Mouse (Mus musculus) liver, postnatal 0 days (tissue): ENCODE measurements at regions not wholly inside any gene's neighbourhood (a gene's known extent, or its start where the extent isn't known, plus 50 kb on each side); places are given as distances from the start of the nearest gene placed in this dataset.

Experiments
- ATAC-seq: fragments of 200-750 bp; cut with Nextera tagmentation; 2 replicates; pipeline ENCODE4 v1.8.0; 2017; ENCODE audit warnings: mild to moderate bottlenecking, moderate library complexity
- DNase-seq: peaks from one replicate; pipeline ENCODE4 v3.0.0-alpha.2; 2016
- H3K27ac ChIP-seq: fragments of 300-500 bp; sonication (generic); 2 replicates; pipeline ENCODE4 v1.5.1; 2014; ENCODE audit warnings: antibody characterized with exemption, moderate library complexity, mild to moderate bottlenecking, low read depth
- H3K27me3 ChIP-seq: fragments of 300-500 bp; sonication (generic); 2 replicates; pipeline ENCODE4 v1.6.1; 2014; ENCODE audit warnings: low read length, control low read depth, mixed read lengths; ENCODE audit not compliant: insufficient read depth
- H3K36me3 ChIP-seq: fragments of 300-500 bp; sonication (generic); replicated peaks from 2 replicates; pipeline ENCODE4 v1.6.1; 2014; ENCODE audit warnings: mild to moderate bottlenecking, control low read depth, low read length, moderate library complexity, mixed read lengths; ENCODE audit not compliant: insufficient read depth
- H3K4me1 ChIP-seq: fragments of 300-500 bp; sonication (generic); 2 replicates; pipeline ENCODE4 v1.6.1; 2014; ENCODE audit warnings: antibody characterized with exemption, mild to moderate bottlenecking, control low read depth; ENCODE audit not compliant: insufficient read depth
- H3K4me2 ChIP-seq: fragments of 300-500 bp; sonication (generic); 2 replicates; pipeline ENCODE4 v1.6.1; 2014; ENCODE audit warnings: low read depth, mild to moderate bottlenecking, low read length, moderate library complexity, mixed read lengths
- H3K4me3 ChIP-seq: fragments of 300-500 bp; sonication (generic); 2 replicates; pipeline ENCODE4 v1.5.1; 2014; ENCODE audit warnings: low read depth, low read length
- H3K9ac ChIP-seq: fragments of 300-500 bp; sonication (generic); replicated peaks from 2 replicates; pipeline ENCODE4 v1.6.1; 2014; ENCODE audit warnings: mild to moderate bottlenecking, moderate library complexity
- H3K9me3 ChIP-seq: fragments of 300-500 bp; sonication (generic); 2 replicates; pipeline ENCODE4 v1.6.1; 2016; ENCODE audit warnings: mild to moderate bottlenecking, control low read depth, low read length, mixed read lengths
- CTCF ChIP-seq: sonication (generic); IDR thresholded peaks from 2 replicates; pipeline ENCODE4 v1.5.1; 2016; ENCODE audit warnings: antibody characterized with exemption, low read depth
- EP300 ChIP-seq: IDR thresholded peaks from 2 replicates; pipeline ENCODE4 v1.6.1; 2016; ENCODE audit warnings: antibody characterized with exemption, low read depth, mild to moderate bottlenecking
- WGBS: fragments of 180-500 bp; shearing (Covaris S2); extraction: QIAGEN DNeasy Blood & Tissue Kit; methylation state at CpG from one replicate; pipeline ENCODE4 v1.1.7; 2014; ENCODE audit not compliant: insufficient replicate concordance; 5-methylcytosine and 5-hydroxymethylcytosine counted together

DNA sequence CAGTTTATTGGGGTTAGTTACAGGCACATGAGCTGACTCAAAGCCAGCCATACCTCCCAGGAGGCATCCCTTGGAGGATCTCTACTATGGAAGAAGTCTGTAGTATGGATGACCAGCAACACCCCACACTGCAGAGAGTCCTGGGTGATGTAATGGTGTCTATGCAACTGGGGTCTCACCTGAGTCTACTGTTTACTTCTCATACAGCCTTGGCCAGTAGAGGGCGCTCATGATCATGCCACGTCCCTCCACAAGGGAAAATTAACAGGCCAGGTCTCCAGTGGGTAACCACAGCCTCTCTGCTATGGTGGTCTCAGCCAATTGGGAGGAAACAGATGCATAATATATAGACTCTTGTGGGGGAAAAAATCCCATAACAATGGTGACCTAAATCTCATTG is 111.7 kb downstream of the Cdh26 start:
- Histone ChIP-seq H3K4me3 (no peak overlapping the region), H3K4me2 (no peak overlapping the region), H3K27me3 (no peaks in the 10 kb centered on the region), H3K36me3 (no peaks in the 10 kb centered on the region), H3K27ac (no peak overlapping the region), H3K9ac (no peak overlapping the region), H3K9me3 (no peaks in the 10 kb centered on the region), H3K4me1 (no peaks in the 10 kb centered on the region)
- DNase-seq (peak; percentile 60), ATAC-seq (no peak)
- TF ChIP-seq CTCF = peak; percentile 78
- TF ChIP-seq EP300 = no peak
- 14% methylated on average over 2 of the region's 2 CpGs for WGBS

DNA sequence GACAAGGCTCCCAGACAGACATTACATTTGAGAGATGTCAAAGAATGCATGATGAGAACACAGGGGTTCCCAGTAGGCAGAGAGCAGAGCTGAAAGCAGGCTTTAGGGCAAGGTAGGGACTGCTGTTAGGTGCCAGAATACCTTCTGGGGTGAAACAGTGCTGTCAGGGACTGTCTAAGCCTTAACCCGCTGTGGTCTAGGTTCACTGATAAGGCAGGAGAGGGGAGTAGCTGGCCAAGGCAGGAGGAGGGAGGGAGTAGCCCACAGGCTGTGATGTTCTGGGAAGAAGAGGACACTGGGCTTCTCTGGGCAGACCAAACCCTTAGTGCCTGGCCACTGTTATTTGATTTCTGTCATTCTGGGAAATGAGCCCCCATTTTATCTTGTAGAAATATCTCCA is 114.1 kb downstream of the Cdh26 start:
- no peaks in the 10 kb centered on the region for H3K9me3 ChIP-seq
- TF ChIP-seq CTCF = no peak
- no peak for TF ChIP-seq EP300
- no peak overlapping the region for H3K4me3 ChIP-seq
- H3K27ac ChIP-seq = no peak overlapping the region
- H3K27me3 ChIP-seq = no peaks in the 10 kb centered on the region
- 26% methylated on average over 1 of the region's 1 CpGs for WGBS
- no peak overlapping the region for H3K9ac ChIP-seq
- DNase-seq (no peak), ATAC-seq (no peak)
- no peak overlapping the region for H3K4me2 ChIP-seq
- H3K36me3 ChIP-seq = no peaks in the 10 kb centered on the region
- H3K4me1 ChIP-seq = no peaks in the 10 kb centered on the region

DNA sequence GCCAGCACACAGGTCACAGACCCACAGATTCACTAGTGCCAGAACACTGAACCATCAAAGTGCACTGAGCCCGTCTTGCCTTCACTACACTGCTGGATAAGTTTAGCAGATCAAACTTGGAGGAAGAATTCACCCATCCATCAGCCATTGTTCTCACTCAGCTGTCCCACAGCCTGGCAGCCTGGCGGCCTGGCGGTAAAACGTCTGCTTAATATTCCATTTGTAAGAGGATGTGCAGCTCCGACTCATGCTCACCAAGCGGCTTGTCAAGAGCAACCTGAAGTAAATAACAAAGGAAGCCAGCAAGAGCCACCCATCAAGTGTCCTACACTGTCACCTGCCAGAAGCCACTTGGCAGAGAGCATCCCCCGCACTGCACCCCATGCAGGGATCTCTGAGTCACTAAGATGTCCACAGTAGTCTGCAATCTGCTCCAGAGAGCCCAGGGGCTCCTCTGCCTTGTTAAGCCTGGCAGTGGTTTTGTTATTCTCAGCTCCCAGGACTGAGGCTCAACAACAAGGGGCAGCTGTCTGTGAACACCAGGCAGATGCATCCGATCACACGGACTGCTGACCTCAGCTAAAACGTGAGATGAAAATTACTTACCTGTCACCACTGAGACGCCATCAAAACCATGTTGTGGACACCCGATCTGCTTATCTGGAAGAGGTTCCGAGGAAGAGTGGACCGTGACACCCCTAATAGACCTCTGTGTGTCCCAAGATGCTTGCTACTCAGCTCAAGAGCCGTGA is 115.4 kb downstream of the Cdh26 start:
- no peak overlapping the region for H3K4me2 ChIP-seq
- no peak overlapping the region for H3K4me3 ChIP-seq
- no peaks in the 10 kb centered on the region for H3K27me3 ChIP-seq
- 0 out of 2 replicates have a peak, but pooled peaks have one; percentile 14 for ATAC-seq
- peak overlapping the region; percentile 76 for H3K27ac ChIP-seq
- no peaks in the 10 kb centered on the region for H3K9me3 ChIP-seq
- 70% methylated on average over 15 of the region's 15 CpGs for WGBS
- TF ChIP-seq EP300 (no peak), CTCF (no peak)
- H3K36me3 ChIP-seq = no peaks in the 10 kb centered on the region
- no peak for DNase-seq
- no peak overlapping the region for H3K9ac ChIP-seq
- no peaks in the 10 kb centered on the region for H3K4me1 ChIP-seq

DNA sequence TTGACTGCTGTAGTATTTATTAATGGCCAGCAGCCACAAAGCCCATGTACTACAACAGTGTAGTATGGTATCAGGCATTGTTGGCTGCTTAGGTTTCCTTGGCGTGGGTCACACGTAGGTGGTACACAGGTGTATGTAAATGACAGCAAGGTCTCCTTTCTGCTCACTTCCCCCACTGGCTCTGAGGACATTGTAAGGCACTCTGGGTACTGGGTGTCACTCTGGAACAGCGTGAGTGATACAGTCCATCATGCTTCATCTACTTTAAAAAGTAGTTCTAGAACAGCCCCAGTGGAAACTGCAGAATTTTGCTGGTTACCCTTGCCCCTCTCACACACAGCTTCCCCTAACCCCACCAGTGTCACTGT is 116.0 kb downstream of the Cdh26 start:
- ATAC-seq (peak; percentile 22; the same call in 1 of the 2 replicates), DNase-seq (no peak)
- WGBS = 78% methylated on average over 3 of the region's 3 CpGs

DNA sequence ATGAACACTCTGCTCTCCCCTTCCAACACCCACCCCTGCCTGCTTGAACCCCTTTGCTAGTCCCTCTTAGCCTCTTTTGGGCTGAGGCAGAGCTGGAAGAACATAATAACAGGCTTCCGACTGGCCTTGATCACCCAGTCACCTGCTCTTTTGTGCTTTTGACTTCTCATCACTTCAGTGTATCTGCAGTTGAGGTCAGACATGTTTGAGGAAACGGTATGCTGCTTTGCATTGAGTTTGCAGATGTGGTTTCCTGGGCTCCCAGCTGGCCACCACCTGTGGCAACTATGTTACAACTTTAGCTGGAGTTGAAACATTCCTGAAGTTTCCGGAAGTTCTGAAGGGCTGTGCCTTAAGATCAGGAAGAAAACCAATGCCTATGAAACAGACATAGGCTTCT is 116.6 kb downstream of the Cdh26 start:
- Histone ChIP-seq H3K4me3 (no peak overlapping the region), H3K4me1 (no peaks in the 10 kb centered on the region), H3K27ac (peak overlapping the region; percentile 76), H3K27me3 (no peaks in the 10 kb centered on the region), H3K4me2 (no peak overlapping the region), H3K9ac (no peak overlapping the region), H3K9me3 (no peaks in the 10 kb centered on the region), H3K36me3 (no peaks in the 10 kb centered on the region)
- DNase-seq (no peak), ATAC-seq (peak; percentile 62)
- TF ChIP-seq CTCF = no peak
- TF ChIP-seq EP300 = no peak; the same call in 1 of the 2 replicates
- 39% methylated on average over 3 of the region's 3 CpGs for WGBS

More for the DNA sequence above, 116.0 kb downstream of the Cdh26 start:
- TF ChIP-seq EP300 = no peak
- no peak for TF ChIP-seq CTCF
- no peak overlapping the region for H3K9ac ChIP-seq
- H3K9me3 ChIP-seq = no peaks in the 10 kb centered on the region
- H3K4me2 ChIP-seq = no peak overlapping the region
- no peaks in the 10 kb centered on the region for H3K36me3 ChIP-seq
- peak overlapping the region; percentile 76 for H3K27ac ChIP-seq
- H3K27me3 ChIP-seq = no peaks in the 10 kb centered on the region
- no peak overlapping the region for H3K4me3 ChIP-seq
- no peaks in the 10 kb centered on the region for H3K4me1 ChIP-seq

DNA sequence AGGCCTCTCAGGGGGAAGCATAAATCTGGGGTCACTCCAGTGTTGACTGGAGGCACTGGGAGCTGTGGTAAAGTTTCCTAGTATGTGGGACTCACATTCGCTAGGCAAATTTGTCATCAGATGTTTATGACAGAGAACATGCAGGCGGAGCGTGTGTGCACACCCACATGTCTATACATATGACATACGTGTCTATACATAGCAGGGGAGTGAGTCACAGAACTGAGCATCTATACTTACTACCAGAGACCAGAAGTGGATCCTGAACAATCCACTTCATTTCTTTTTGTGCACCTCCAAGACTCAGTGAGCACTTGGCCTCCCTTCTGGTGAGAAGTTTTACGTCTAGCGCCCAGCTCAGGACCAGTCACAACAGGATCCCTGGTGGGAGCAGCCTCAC is 118.6 kb downstream of the Cdh26 start:
- no peak overlapping the region for H3K27ac ChIP-seq
- WGBS = 87% methylated on average over 6 of the region's 6 CpGs
- TF ChIP-seq EP300 = no peak
- no peak for TF ChIP-seq CTCF

More for the DNA sequence above, 118.6 kb downstream of the Cdh26 start:
- Histone ChIP-seq H3K9ac (no peak overlapping the region), H3K4me1 (no peaks in the 10 kb centered on the region), H3K27me3 (no peaks in the 10 kb centered on the region), H3K36me3 (no peaks in the 10 kb centered on the region), H3K4me2 (no peak overlapping the region), H3K9me3 (no peaks in the 10 kb centered on the region), H3K4me3 (no peak overlapping the region)
- no peak for ATAC-seq
- no peak for DNase-seq
